ENCODE assay signal across 9 mouse cellular contexts in the genomic region with DNA sequence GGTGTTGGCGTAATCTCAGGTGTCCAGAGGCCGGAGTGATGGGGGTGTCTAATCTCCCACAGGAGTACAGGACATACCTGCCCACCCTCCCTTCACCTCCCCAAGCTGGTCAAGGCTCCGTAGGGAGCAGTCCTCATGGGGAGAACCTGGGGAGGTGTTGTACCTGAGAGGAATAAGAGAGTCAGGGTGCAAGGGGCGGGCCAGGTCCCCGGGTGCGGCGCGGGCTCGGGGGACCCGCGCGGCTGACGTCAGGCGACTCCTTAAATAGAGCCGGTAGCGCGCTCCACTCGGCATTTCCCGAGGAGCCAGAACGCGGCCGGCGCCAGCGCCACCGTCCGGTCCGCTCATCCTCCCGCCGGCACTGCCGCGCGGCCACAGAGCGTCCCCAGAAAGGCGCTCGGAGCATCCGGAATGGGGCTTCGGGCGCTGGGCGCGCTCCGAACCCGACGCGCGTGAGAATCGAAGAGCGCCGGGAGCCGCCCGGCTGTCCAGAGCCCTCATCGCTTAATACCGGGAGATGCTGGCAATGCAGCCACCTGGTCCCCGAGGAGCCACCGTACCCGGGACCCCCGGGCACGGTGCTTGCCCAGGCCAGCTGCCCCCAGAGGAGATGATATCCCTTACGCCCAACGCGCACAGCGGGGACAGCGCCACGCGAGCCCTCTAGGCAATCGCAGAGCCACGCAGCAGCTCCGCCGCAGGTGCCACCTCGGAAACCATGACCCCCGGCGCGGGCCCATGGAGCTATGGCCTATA. TPM values are rescaled to one million over a fixed set of nuclear protein-coding genes. Genes with fewer than 3 reads are reported as not detected.
A peak's percentile ranks its signal among the peaks of the same experiment; 100 is the strongest.
DNase-seq lines count a peak whose midpoint lies in the region; ATAC-seq and TF ChIP-seq lines count a peak whose summit lies in the region.
"Had no signal": no experiment of that assay in that cellular context is flagged by ENCODE, and none has a peak within 500 bp of the region (broad histone marks: within the 10 kb centered on the region; RNA-seq: fewer than 3 reads in every experiment).

No protein-coding gene starts in this region.

- H3K4me2 ChIP-seq in heart, embryonic 16.5 days (ENCODE audit: low read depth, low read length): peak overlapping the region; percentile 21

- DNase-seq in heart, adult 2 months: no peak
- peak; percentile 17 for DNase-seq in adrenal gland, postnatal 10 days
- DNase-seq in forelimb bud, embryonic 11.5 days (ENCODE audit: low read depth, low spot score): peak; percentile 9
- DNase-seq in left cerebral cortex, postnatal 36 days (ENCODE audit: low spot score in 2 of 2): peak; percentile 70 to 71
- DNase-seq in retina, embryonic 14.5 days (ENCODE audit: low spot score): peak; percentile 55
- DNase-seq in urinary bladder, postnatal 36 days (ENCODE audit: low spot score in 2 of 2): no peak
- no peak for DNase-seq in thymus, postnatal 36 days

- peaks cover 41% of the 10 kb centered on the region for H3K27me3 ChIP-seq in heart, embryonic 16.5 days (ENCODE audit: control insufficient read depth, insufficient read depth, low read length)
- H3K27me3 ChIP-seq in heart, adult 2 months (ENCODE audit: control insufficient read depth, insufficient read depth, low read length): peaks cover 6% of the 10 kb centered on the region

- WGBS in heart, embryonic 16.5 days: 2% methylated on average over 67 of the region's 72 CpGs
- 2% methylated on average over 72 of the region's 72 CpGs for WGBS in heart, adult 2 months

- no peaks in the 10 kb centered on the region for H3K36me3 ChIP-seq in heart, embryonic 16.5 days (ENCODE audit: control insufficient read depth, insufficient read depth)
- no peaks in the 10 kb centered on the region for H3K36me3 ChIP-seq in heart, adult 2 months (ENCODE audit: control insufficient read depth, insufficient read depth, low read length)

- TF ChIP-seq CTCF in heart, adult 2 months (IDR thresholded peaks at IDR 0.05): no peak

- no peaks in the 10 kb centered on the region for H3K79me2 ChIP-seq in heart, adult 2 months (replicated peaks; ENCODE audit: control insufficient read depth, insufficient read depth, low read length)

- ATAC-seq in heart, embryonic 16.5 days (replicated peaks; ENCODE audit: extremely low read depth, insufficient read depth, low FRiP score): no peak
- ATAC-seq: Patski had no signal

- H3K9ac ChIP-seq in heart, embryonic 16.5 days (ENCODE audit: low read length): no peak overlapping the region
- no peak overlapping the region for H3K9ac ChIP-seq in heart, adult 2 months (ENCODE audit: low read depth, low read length)

- intact Hi-C loops in heart, adult 2 months (cut with DNase I): no loop called here
- intact Hi-C loops in left cerebral cortex, postnatal 36 days (cut with DNase I): loop anchor here (5.0 to 10.0 kb wide), 3 partner anchors 143 to 250 kb away; no protein-coding TSS in a partner anchor

- no peak for TF ChIP-seq POLR2A in heart, adult 2 months (IDR thresholded peaks at IDR 0.05; ENCODE audit: insufficient read depth, low read depth, low read length)

- TF ChIP-seq EP300 in heart, adult 2 months (IDR thresholded peaks at IDR 0.05; ENCODE audit: insufficient read depth, low read depth, low read length): no peak

- no peaks in the 10 kb centered on the region for H3K4me1 ChIP-seq in heart, embryonic 16.5 days (ENCODE audit: control insufficient read depth, insufficient read depth, low read length)
- H3K4me1 ChIP-seq in heart, adult 2 months (ENCODE audit: control insufficient read depth, insufficient read depth, low read length): no peaks in the 10 kb centered on the region

- H3K27ac ChIP-seq in heart, embryonic 16.5 days (ENCODE audit: low read length): no peak overlapping the region
- no peak overlapping the region for H3K27ac ChIP-seq in heart, adult 2 months

- H3K4me3 ChIP-seq in heart, embryonic 16.5 days (ENCODE audit: low read length): peak overlapping the region; percentile 17
- no peak overlapping the region for H3K4me3 ChIP-seq in heart, adult 2 months

- H3K9me3 ChIP-seq in heart, embryonic 16.5 days (replicated peaks; ENCODE audit: control insufficient read depth, low read length): no peaks in the 10 kb centered on the region

RNA-seq across cellular contexts. Expression of a gene that starts 0.5 kb away (rescaled TPM):
- polyA plus RNA-seq in heart, embryonic 16.5 days (2015; fragmentation: Nextera tagmentation; extraction: Ambion mirVana): 0.12 and 0.19 TPM in 2 replicates
- total RNA-seq in heart, adult 2 months (2021): not detected
- not detected in 2 replicates for polyA plus RNA-seq in heart, adult 2 months (2012; rRNA removed)
- under 1 TPM; 0.61 to 0.81 TPM for total RNA-seq in adrenal gland, postnatal 10 days (2021)
- 10 to 100 TPM; 54.3 to 67.7 TPM for total RNA-seq in left cerebral cortex, postnatal 36 days (2021)
- polyA plus RNA-seq: Patski had no signal

Comparison
In these comparisons a context has a peak if more than half of its experiments do, and no peak if none do; other contexts are left out.
1. DNase-seq: peak in adrenal gland, postnatal 10 days (single experiment), forelimb bud, embryonic 11.5 days (single experiment), left cerebral cortex, postnatal 36 days (2 of 2) and retina, embryonic 14.5 days (single experiment); none in heart, adult 2 months (0 of 2), urinary bladder, postnatal 36 days (0 of 2) and thymus, postnatal 36 days (0 of 2).
2. RNA of a gene that starts 0.5 kb away (total RNA-seq): 54.3 to 67.7 TPM in left cerebral cortex, postnatal 36 days; 0.61 to 0.81 TPM in adrenal gland, postnatal 10 days and not detected in heart, adult 2 months; every median in the first group is over 10 times any median in the second.